Mouse (Mus musculus) midbrain, postnatal 0 days (tissue): ENCODE results near the gene Tmem243. TPM values are rescaled to one million over a fixed set of nuclear protein-coding genes. Genes with fewer than 3 reads are reported as not detected.
"Not testable (repeated sequence)": the region's sequence is repeated elsewhere in the genome, so short reads cannot be mapped to it uniquely, and the experiment has no call there.

Experiments
- ATAC-seq: fragments of 200-750 bp; cut with Nextera tagmentation; 2 replicates; pipeline ENCODE4 v1.8.0; 2017; ENCODE audit warnings: moderate number of reproducible peaks, mild to moderate bottlenecking, moderate TSS enrichment, moderate library complexity; ENCODE audit not compliant: low FRiP score
- DNase-seq: peaks from one replicate; pipeline ENCODE4 v3.0.0-alpha.2; 2015; ENCODE audit warnings: low spot score
- H3K27ac ChIP-seq: fragments of 300-500 bp; sonication (generic); 2 replicates; pipeline ENCODE4 v1.5.1; 2014; ENCODE audit warnings: low read depth, mild to moderate bottlenecking, low read length, mixed read lengths
- H3K27me3 ChIP-seq: fragments of 300-500 bp; sonication (generic); 2 replicates; pipeline ENCODE4 v1.6.1; 2014; ENCODE audit warnings: low read length, control low read depth, mixed read lengths; ENCODE audit not compliant: insufficient read depth
- H3K36me3 ChIP-seq: fragments of 300-500 bp; sonication (generic); 2 replicates; pipeline ENCODE4 v1.6.1; 2014; ENCODE audit warnings: low read length, control low read depth, mixed read lengths; ENCODE audit not compliant: insufficient read depth
- H3K4me1 ChIP-seq: fragments of 300-500 bp; sonication (generic); 2 replicates; pipeline ENCODE4 v1.6.1; 2014; ENCODE audit warnings: mild to moderate bottlenecking, control low read depth, antibody characterized with exemption, low read length, mixed read lengths; ENCODE audit not compliant: insufficient read depth
- H3K4me2 ChIP-seq: fragments of 300-500 bp; sonication (generic); 2 replicates; pipeline ENCODE4 v1.6.1; 2014; ENCODE audit warnings: low read depth, mild to moderate bottlenecking, low read length, mixed read lengths; ENCODE audit not compliant: poor library complexity, severe bottlenecking
- H3K4me3 ChIP-seq: fragments of 300-500 bp; sonication (generic); 2 replicates; pipeline ENCODE4 v1.5.1; 2014; ENCODE audit warnings: low read depth, mild to moderate bottlenecking, low read length, moderate library complexity
- H3K9ac ChIP-seq: fragments of 300-500 bp; sonication (generic); replicated peaks from 2 replicates; pipeline ENCODE4 v1.6.1; 2014; ENCODE audit warnings: mild to moderate bottlenecking, low read length, moderate library complexity, mixed read lengths; ENCODE audit not compliant: poor library complexity, severe bottlenecking
- H3K9me3 ChIP-seq: fragments of 300-500 bp; sonication (generic); 2 replicates; pipeline ENCODE4 v1.6.1; 2016; ENCODE audit warnings: low read length, control low read depth
- CTCF ChIP-seq: IDR thresholded peaks from 2 replicates; pipeline ENCODE4 v1.5.1; 2016; ENCODE audit warnings: antibody characterized with exemption, mild to moderate bottlenecking
- WGBS: fragments of 180-500 bp; shearing (Covaris S2); extraction: QIAGEN DNeasy Blood & Tissue Kit; methylation state at CpG from one replicate; pipeline ENCODE4 v1.1.7; 2014; 5-methylcytosine and 5-hydroxymethylcytosine counted together
- polyA plus RNA-seq: library from polyadenylated mRNA; unstranded; fragments of >200 nt; fragmentation: Nextera tagmentation; extraction: Ambion mirVana; gene quantifications from 2 replicates; pipeline ENCODE4 v1.2.1, GENCODE M21; 2015
- total RNA-seq: library from RNA; depleted of rRNA; stranded (reverse); fragments of >200 nt; gene quantifications from 2 replicates; pipeline ENCODE4 v1.2.3, GENCODE M21; 2014

Tmem243 gene
- total and polyA plus RNA-seq, 2 experiments from 2014 or later: 3.0 to 11.5 TPM

GRCm38 (mm10) chr5:9160831-9161455, 60.5 kb downstream of the Tmem243 start:
- DNase-seq (peak; percentile 43), ATAC-seq (peak; percentile 76)
- TF ChIP-seq CTCF: 0 out of 2 replicates have a peak, but pooled peaks have one; percentile 14
- peak overlapping the region; percentile 97 for H3K27ac ChIP-seq
- H3K4me2 ChIP-seq: peak overlapping the region; percentile 61
- under 1% methylated on average over 49 of the region's 55 CpGs for WGBS
- H3K27me3 ChIP-seq: no peaks in the 10 kb centered on the region
- H3K9me3 ChIP-seq: no peaks in the 10 kb centered on the region
- H3K4me3 ChIP-seq: peak overlapping the region; percentile 90
- H3K4me1 ChIP-seq: no peaks in the 10 kb centered on the region
- H3K36me3 ChIP-seq: no peaks in the 10 kb centered on the region
- H3K9ac ChIP-seq: peak overlapping the region; percentile 79

- Histone ChIP-seq H3K36me3 (no peaks in the 10 kb centered on the region), H3K4me2 (peak within 1 kb of the TSS; percentile 68), H3K9ac (peak within 1 kb of the TSS; percentile 79), H3K4me3 (peak within 1 kb of the TSS; percentile 90), H3K9me3 (no peaks in the 10 kb centered on the region), H3K27me3 (no peaks in the 10 kb centered on the region), H3K4me1 (no peaks in the 10 kb centered on the region), H3K27ac (peak within 1 kb of the TSS; percentile 97)
- peak; percentile 98 for ATAC-seq
- peak; percentile 96 for DNase-seq
- no peak for TF ChIP-seq CTCF
- WGBS: 1% methylated on average over 44 of the region's 64 CpGs
Observed at GRCm38 (mm10) chr5:9161456-9162041, 61.1 kb downstream of the Tmem243 start, which contains the start of gene Dmtf1. Gene Dmtf1 (minus strand): TSS chr5:9161776.

- no peak for TF ChIP-seq CTCF
- ATAC-seq: peak; percentile 43
- no peaks in the 10 kb centered on the region for H3K36me3 ChIP-seq
- peak overlapping the region; percentile 90 for H3K4me3 ChIP-seq
- H3K9me3 ChIP-seq: no peaks in the 10 kb centered on the region
- DNase-seq: peak; percentile 9
- H3K9ac ChIP-seq: peak overlapping the region; percentile 33
- no peaks in the 10 kb centered on the region for H3K27me3 ChIP-seq
- H3K27ac ChIP-seq: peak overlapping the region; percentile 97
- no peaks in the 10 kb centered on the region for H3K4me1 ChIP-seq
- 17% methylated on average over 7 of the region's 7 CpGs for WGBS
- H3K4me2 ChIP-seq: peak overlapping the region; percentile 68
Observed at GRCm38 (mm10) chr5:9162088-9162487, 61.6 kb downstream of the Tmem243 start.

- no peak overlapping the region for H3K27ac ChIP-seq
- H3K4me1 ChIP-seq: no peaks in the 10 kb centered on the region
- H3K9me3 ChIP-seq: no peaks in the 10 kb centered on the region
- DNase-seq (no peak), ATAC-seq (no peak)
- no peak overlapping the region for H3K4me2 ChIP-seq
- H3K27me3 ChIP-seq: no peaks in the 10 kb centered on the region
- no peak overlapping the region for H3K9ac ChIP-seq
- no peak overlapping the region for H3K4me3 ChIP-seq
- WGBS: 91% methylated on average over 3 of the region's 3 CpGs
- no peaks in the 10 kb centered on the region for H3K36me3 ChIP-seq
- TF ChIP-seq CTCF: no peak
Observed at GRCm38 (mm10) chr5:9163411-9163810, 62.9 kb downstream of the Tmem243 start.

GRCm38 (mm10) chr5:9165151-9165550, 64.7 kb downstream of the Tmem243 start:
- H3K4me2 ChIP-seq, DNase-seq, H3K27me3 ChIP-seq, H3K9me3 ChIP-seq, H3K36me3 ChIP-seq, H3K9ac ChIP-seq, ATAC-seq, H3K27ac ChIP-seq, H3K4me3 ChIP-seq, H3K4me1 ChIP-seq: not testable (repeated sequence)
- 88% methylated on average over 10 of the region's 10 CpGs for WGBS

- no peaks in the 10 kb centered on the region for H3K9me3 ChIP-seq
- WGBS: 77% methylated on average over 8 of the region's 8 CpGs
- no peak for ATAC-seq
- H3K36me3 ChIP-seq: no peaks in the 10 kb centered on the region
- no peak overlapping the region for H3K27ac ChIP-seq
- H3K27me3 ChIP-seq: no peaks in the 10 kb centered on the region
- no peak for DNase-seq
- no peak overlapping the region for H3K9ac ChIP-seq
- H3K4me2 ChIP-seq: no peak overlapping the region
- no peaks in the 10 kb centered on the region for H3K4me1 ChIP-seq
- TF ChIP-seq CTCF: no peak
- H3K4me3 ChIP-seq: no peak overlapping the region
Observed at GRCm38 (mm10) chr5:9166366-9166765, 65.9 kb downstream of the Tmem243 start.
